Mouse (Mus musculus) limb, embryonic 15.5 days (tissue): ENCODE measurements around the gene Ankrd27. TPM values are rescaled to one million over a fixed set of nuclear protein-coding genes. Genes with fewer than 3 reads are reported as not detected.
"Not testable (repeated sequence)": the region's sequence is repeated elsewhere in the genome, so short reads cannot be mapped to it uniquely, and the experiment has no call there.

Experiments used
- ATAC-seq: fragments of 200-750 bp; cut with Nextera tagmentation; 2 replicates; pipeline ENCODE4 v1.8.0; 2017; ENCODE audit warnings: low read depth, moderate TSS enrichment; ENCODE audit not compliant: insufficient number of reproducible peaks, low FRiP score, low TSS enrichment
- H3K27ac ChIP-seq: fragments of 300-500 bp; sonication (generic); 2 replicates; pipeline ENCODE4 v1.5.1; 2015; ENCODE audit warnings: moderate library complexity, mild to moderate bottlenecking, inconsistent platforms
- H3K27me3 ChIP-seq: fragments of 300-500 bp; sonication (generic); 2 replicates; pipeline ENCODE4 v1.6.1; 2015; ENCODE audit warnings: inconsistent platforms
- H3K36me3 ChIP-seq: fragments of 300-500 bp; sonication (generic); 2 replicates; pipeline ENCODE4 v1.6.1; 2015; ENCODE audit warnings: inconsistent platforms
- H3K4me1 ChIP-seq: fragments of 300-500 bp; sonication (generic); 2 replicates; pipeline ENCODE4 v1.6.1; 2015; ENCODE audit warnings: inconsistent platforms
- H3K4me2 ChIP-seq: fragments of 300-500 bp; sonication (generic); 2 replicates; pipeline ENCODE4 v1.6.1; 2015; ENCODE audit warnings: mild to moderate bottlenecking, inconsistent platforms
- H3K4me3 ChIP-seq: fragments of 300-500 bp; sonication (generic); 2 replicates; pipeline ENCODE4 v1.5.1; 2015; ENCODE audit warnings: mild to moderate bottlenecking, inconsistent platforms
- H3K9ac ChIP-seq: fragments of 300-500 bp; sonication (generic); 2 replicates; pipeline ENCODE4 v1.6.1; 2015; ENCODE audit warnings: inconsistent platforms
- H3K9me3 ChIP-seq: fragments of 300-500 bp; sonication (generic); 2 replicates; pipeline ENCODE4 v1.6.1; 2016; ENCODE audit warnings: inconsistent platforms
- WGBS: fragments of 180-500 bp; shearing (Covaris S2); methylation state at CpG from one replicate; pipeline ENCODE4 v1.1.7; 2015; 5-methylcytosine and 5-hydroxymethylcytosine counted together
- polyA plus RNA-seq: library from polyadenylated mRNA; unstranded; fragments of >200 nt; fragmentation: Nextera tagmentation; extraction: Ambion mirVana; gene quantifications from 2 replicates; pipeline ENCODE4 v1.2.1, GENCODE M21; 2015

Ankrd27 gene
- polyA plus RNA-seq, 1 experiment from 2014 or later, result 55.0 TPM

DNA sequence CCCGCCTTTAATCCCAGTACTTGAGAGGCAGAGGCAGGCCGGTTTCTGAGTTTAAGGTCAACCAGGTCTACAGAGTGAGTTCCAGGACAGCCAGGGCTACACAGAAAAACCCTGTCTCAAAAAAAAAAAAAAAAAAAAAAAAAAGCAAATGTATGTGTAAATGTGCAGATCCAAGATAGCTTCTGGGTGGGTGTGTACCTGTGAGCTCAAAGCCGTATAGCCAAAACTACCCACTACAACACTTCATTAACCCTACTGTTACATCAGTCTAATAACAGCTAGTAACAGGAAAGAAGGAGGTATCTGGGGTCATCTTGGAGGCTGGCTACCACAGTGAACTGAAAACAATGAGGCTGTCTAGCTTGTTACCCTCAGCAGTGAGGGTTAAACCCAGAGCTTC, 26.2 kb upstream of the Ankrd27 start:
- H3K27ac ChIP-seq, result no peak overlapping the region
- WGBS, result 89% methylated on average over 3 of the region's 3 CpGs
- ATAC-seq, result no peak

DNA sequence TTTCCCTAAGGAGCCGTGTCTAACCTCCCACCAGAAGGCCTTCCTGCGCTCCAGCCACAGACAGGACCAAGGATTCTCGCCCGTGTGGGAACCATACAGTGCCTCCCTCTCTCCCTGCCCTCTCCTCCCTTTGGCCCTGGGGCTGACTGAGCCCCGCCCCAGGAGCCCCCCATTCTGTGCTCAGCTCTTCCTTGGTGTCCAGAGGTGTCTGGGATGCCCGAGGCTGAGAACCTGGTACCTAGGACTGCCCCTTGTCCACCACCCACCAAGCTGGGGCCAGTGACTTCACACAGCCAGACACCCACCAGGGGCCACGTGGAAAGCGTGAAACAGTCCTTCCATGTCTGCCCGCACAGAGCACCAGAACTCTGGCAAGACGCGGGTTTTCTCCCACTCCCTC, 23.0 kb upstream of the Ankrd27 start:
- ATAC-seq, result no peak
- H3K27ac ChIP-seq, result no peak overlapping the region
- no peak overlapping the region for H3K4me2 ChIP-seq
- H3K9ac ChIP-seq, result no peak overlapping the region
- no peak overlapping the region for H3K4me3 ChIP-seq
- no peaks in the 10 kb centered on the region for H3K27me3 ChIP-seq
- WGBS, result 60% methylated on average over 11 of the region's 11 CpGs
- H3K36me3 ChIP-seq, result no peaks in the 10 kb centered on the region
- no peaks in the 10 kb centered on the region for H3K4me1 ChIP-seq
- no peaks in the 10 kb centered on the region for H3K9me3 ChIP-seq

More for the DNA sequence above, 26.2 kb upstream of the Ankrd27 start:
- no peaks in the 10 kb centered on the region for H3K36me3 ChIP-seq
- H3K4me2 ChIP-seq, result no peak overlapping the region
- no peak overlapping the region for H3K9ac ChIP-seq
- peaks cover 10% of the 10 kb centered on the region for H3K4me1 ChIP-seq
- H3K27me3 ChIP-seq, result no peaks in the 10 kb centered on the region
- no peak overlapping the region for H3K4me3 ChIP-seq
- no peaks in the 10 kb centered on the region for H3K9me3 ChIP-seq

DNA sequence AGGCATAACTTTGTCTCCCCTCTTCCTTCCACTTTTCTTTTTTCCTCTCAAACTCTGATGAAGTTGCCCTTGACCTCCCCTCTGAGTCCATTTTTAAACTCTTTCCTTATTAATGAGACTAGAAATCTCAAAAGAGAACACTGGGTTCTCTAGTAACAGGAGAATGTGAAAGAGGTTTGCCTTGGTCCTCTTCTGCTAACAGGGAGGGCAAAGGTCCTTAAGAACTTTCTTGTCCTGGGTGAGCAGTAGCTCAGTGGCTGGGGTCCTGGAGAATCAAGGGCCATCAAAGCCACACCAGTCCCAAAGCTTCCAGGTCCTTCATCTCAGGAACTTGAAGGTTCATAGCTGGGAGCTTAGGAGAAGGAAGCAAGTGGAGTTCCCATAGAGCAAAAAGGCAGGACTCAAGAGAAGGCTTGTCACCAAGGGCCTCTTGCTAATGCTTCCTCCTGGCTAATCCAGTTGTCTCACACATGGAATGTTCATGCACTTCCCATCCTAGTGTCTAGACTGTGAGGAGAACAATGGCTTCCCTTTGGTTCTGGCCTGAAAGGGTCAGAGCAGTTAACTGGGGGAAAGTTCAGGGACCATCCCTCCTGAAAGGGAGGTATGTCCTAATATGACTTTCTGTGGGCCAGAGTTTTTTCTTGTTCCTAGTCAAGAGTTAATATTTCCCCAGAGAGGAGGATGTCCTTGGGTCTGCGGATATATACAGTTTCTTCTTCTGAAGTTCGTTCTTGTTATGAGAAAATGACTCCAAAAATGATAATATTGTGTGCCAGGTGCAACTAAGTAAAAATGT, 21.8 kb upstream of the Ankrd27 start:
- WGBS, result 92% methylated on average over 2 of the region's 2 CpGs
- Histone ChIP-seq H3K27me3 (no peaks in the 10 kb centered on the region), H3K27ac (no peak overlapping the region), H3K9me3 (no peaks in the 10 kb centered on the region), H3K4me1 (no peaks in the 10 kb centered on the region), H3K4me3 (no peak overlapping the region), H3K4me2 (no peak overlapping the region), H3K36me3 (no peaks in the 10 kb centered on the region), H3K9ac (no peak overlapping the region)
- no peak for ATAC-seq

DNA sequence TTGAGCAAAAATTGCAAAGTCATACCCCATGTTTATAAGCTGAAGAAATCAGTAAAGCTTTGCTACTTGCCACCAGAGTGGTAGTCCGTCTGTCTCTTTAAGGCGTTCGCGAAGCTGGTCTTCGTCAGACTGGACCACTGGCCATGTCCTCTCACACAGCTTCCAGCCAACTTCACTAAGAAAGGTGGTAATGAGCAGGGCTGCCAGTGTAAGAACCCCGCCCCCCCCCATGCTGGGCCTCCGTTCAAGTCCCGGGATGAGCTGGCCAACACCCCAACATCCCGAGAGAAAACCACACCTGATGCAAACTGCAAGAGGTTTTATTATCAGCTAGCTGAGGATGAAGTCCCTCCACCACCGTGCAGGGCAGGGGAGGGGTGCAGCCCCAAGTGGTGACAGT, 21.2 kb upstream of the Ankrd27 start:
- not testable (repeated sequence) for H3K9ac ChIP-seq, H3K36me3 ChIP-seq, H3K4me3 ChIP-seq, H3K9me3 ChIP-seq, H3K27ac ChIP-seq, H3K4me1 ChIP-seq, H3K27me3 ChIP-seq, ATAC-seq, H3K4me2 ChIP-seq
- 80% methylated on average over 10 of the region's 10 CpGs for WGBS

DNA sequence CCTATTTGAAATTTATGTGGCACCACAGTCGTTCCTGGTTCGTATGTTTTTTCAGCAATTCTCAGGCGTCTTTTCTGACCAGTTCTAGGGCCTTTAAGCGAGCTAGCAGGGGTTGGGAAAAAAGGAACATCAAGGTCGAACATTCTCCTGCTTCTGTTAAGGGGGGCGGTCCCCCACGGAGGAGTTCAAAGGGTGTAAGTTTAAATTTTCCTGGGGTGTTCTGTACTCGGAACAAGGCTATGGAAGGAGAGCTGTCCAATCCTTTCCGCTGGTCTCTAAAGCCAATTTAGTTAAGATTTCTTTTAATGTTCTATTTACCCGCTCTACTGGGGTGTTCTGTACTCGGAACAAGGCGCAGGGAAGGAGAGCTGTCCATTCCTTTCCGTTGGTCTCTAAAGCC, 20.1 kb upstream of the Ankrd27 start:
- H3K27ac ChIP-seq, H3K4me1 ChIP-seq, H3K9me3 ChIP-seq, H3K4me2 ChIP-seq, H3K9ac ChIP-seq, H3K4me3 ChIP-seq, H3K36me3 ChIP-seq, ATAC-seq, H3K27me3 ChIP-seq: not testable (repeated sequence)
- WGBS, result 70% methylated on average over 13 of the region's 13 CpGs

DNA sequence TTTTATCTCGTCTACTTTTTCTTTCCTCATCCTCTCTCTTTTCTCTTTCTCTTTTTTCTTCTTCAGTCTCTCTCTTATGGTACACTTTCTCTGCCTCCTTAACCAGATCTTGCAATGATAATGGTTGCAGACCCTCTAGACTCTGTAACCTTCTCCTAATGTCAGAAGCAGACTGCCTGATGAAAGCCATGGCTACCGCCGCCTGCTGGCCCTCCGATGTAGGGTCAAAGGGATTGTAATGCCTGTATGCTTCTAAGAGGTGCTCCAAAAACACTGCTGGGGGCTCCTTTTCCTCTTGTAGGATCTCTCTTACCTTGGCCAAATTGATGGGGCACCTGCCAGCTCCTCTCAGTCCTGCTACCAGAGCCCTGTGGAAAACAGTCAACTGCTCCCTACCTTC, 16.3 kb upstream of the Ankrd27 start:
- H3K27ac ChIP-seq, H3K4me1 ChIP-seq, H3K9me3 ChIP-seq, H3K9ac ChIP-seq, H3K27me3 ChIP-seq, ATAC-seq, H3K4me2 ChIP-seq, H3K4me3 ChIP-seq, H3K36me3 ChIP-seq: not testable (repeated sequence)
- 90% methylated on average over 4 of the region's 4 CpGs for WGBS

DNA sequence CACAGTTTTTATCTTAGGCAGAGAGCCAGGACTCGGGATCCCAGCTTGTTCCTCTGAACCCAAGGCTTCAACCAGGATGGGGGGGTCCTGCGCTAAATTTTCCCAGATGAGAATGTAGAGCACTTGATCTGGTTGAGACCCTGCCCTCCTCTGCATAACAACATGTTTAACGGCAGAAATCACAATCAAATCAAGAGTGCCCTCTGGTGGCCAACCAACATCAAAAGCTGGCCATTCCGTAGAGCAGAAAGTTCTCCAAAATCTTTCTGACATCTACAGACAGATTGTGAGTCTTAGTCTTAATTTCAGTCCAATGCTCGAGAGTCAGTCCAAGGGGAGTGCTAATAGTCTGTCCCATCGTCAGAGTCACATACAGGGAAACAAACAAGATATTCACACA, 15.2 kb upstream of the Ankrd27 start:
- not testable (repeated sequence) for H3K9ac ChIP-seq, H3K4me3 ChIP-seq, H3K4me1 ChIP-seq, H3K27ac ChIP-seq, H3K4me2 ChIP-seq, H3K9me3 ChIP-seq, H3K27me3 ChIP-seq, ATAC-seq, H3K36me3 ChIP-seq
- WGBS, result 24% methylated on average over 6 of the region's 6 CpGs

DNA sequence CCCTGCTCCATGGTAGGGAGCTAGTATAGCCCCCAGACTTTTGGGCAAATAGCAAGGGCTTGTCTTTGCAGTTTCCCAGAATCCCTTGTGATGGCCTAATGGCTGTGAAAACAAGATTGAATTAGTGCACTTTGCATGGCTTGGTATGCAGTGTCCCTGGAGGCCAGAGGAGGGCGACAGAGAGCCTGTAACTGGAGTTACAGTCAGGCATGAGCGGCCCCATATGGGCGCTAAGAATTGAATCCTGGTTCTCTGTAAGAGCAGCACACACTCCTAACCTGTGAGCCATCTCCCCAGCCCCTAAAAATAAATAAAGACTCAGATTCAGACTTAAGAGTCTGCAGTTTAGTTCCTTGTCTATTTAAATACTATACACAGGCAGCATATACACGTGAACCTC, 6.2 kb upstream of the Ankrd27 start:
- Histone ChIP-seq H3K4me2 (no peak overlapping the region), H3K4me1 (peaks cover 12% of the 10 kb centered on the region), H3K27ac (no peak overlapping the region), H3K4me3 (no peak overlapping the region), H3K36me3 (no peaks in the 10 kb centered on the region), H3K9me3 (no peaks in the 10 kb centered on the region), H3K9ac (no peak overlapping the region), H3K27me3 (peaks cover 24% of the 10 kb centered on the region)
- ATAC-seq, result no peak
- WGBS, result 33% methylated on average over 4 of the region's 4 CpGs

DNA sequence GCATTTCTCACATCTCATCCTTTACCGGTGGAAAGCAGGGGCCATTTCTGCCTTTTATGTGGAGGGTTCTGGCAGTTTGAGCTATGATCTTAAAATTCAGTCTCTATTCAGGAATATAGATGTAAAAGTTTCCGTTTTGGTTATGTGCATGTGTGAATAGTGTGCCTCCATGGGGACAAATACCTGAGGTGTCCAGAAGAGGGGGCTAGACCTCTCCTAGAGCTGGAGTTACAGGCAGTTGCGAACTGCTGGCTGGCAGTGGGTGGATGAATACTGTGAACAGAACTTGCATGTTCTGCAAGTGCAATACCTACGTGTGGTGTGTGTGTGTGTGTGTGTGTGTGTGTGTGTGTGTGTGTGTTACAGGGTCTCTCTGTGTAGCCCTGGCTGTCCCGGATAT, 3.3 kb upstream of the Ankrd27 start:
- Histone ChIP-seq H3K27me3 (peaks cover 28% of the 10 kb centered on the region), H3K9me3 (no peaks in the 10 kb centered on the region), H3K36me3 (no peaks in the 10 kb centered on the region), H3K27ac (no peak overlapping the region), H3K4me2 (no peak overlapping the region), H3K4me1 (peaks cover 29% of the 10 kb centered on the region), H3K9ac (no peak overlapping the region), H3K4me3 (no peak overlapping the region)
- WGBS, result 71% methylated on average over 5 of the region's 5 CpGs
- no peak for ATAC-seq

DNA sequence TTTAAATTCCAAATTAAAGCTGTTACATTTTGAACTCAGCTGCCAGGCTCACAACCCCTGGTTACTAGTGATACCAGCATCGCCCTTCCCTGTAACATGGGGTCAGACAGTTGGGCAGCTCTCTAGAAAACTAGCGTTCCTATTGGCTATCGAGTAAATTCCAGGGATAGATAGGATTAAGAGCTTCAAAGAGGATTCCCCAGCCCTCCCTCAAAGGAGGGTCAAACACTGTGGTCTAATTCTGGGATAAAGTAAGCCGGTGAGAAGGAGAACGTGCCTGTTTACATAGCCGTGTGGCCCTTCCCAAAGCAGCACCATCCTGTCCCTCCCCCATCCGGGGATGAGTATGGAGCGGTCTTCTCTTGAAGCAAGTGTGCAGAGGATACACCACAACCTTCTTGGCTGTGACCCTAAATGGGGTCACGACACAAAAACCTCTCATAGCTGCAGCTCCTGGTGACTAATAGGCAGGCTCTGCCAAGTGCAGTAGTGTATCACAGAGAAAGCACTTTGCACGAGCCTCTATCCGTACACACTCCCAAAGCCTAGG, 2.5 kb upstream of the Ankrd27 start:
- peaks cover 28% of the 10 kb centered on the region for H3K27me3 ChIP-seq
- peaks cover 38% of the 10 kb centered on the region for H3K4me1 ChIP-seq
- H3K27ac ChIP-seq, result no peak overlapping the region
- WGBS, result 19% methylated on average over 11 of the region's 11 CpGs
- H3K9me3 ChIP-seq, result no peaks in the 10 kb centered on the region
- H3K36me3 ChIP-seq, result no peaks in the 10 kb centered on the region
- H3K9ac ChIP-seq, result no peak overlapping the region
- peak overlapping the region; percentile 100; the same call in 1 of the 2 replicates for H3K4me2 ChIP-seq
- peak overlapping the region; percentile 65; the same call in 1 of the 2 replicates for H3K4me3 ChIP-seq
- ATAC-seq, result no peak

DNA sequence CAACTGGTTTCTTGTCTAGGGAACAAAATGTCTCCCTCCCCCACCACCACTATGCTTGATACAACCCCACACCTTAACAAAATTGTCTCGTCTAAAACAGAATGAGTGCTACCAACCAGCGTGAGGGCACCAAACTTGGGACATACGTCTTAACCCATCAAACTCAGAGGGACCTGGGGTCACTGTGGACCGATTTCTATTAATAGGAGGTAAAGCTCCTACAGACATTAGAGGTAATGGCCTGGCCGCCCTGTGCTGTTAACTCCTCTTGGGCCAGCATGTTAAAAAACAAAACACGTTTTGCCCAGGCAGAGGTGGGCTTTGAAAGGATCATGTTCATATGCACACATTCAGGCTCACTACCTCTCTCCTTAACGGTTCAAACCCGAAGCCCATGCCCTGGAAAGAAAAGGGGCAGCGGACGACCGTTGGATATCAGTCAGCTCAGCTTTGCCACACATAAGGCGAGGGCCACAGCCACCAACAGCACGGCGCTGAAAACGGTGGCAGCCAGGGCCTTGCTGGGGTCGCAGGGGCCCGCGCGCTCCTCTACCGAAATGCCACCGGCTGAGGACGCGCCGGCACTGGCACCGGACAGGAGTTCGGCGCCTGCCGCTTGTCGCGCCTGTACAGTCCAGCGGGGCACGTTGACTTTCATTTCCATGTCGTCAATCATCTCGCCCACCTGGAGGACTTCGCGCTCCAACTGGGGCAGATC, 1.8 kb upstream of the Ankrd27 start:
- no peaks in the 10 kb centered on the region for H3K36me3 ChIP-seq
- WGBS, result 6% methylated on average over 36 of the region's 36 CpGs
- H3K4me2 ChIP-seq, result peak overlapping the region; percentile 100
- no peaks in the 10 kb centered on the region for H3K9me3 ChIP-seq
- H3K9ac ChIP-seq, result peak overlapping the region; percentile 27
- H3K4me1 ChIP-seq, result peaks cover 44% of the 10 kb centered on the region
- peaks cover 28% of the 10 kb centered on the region for H3K27me3 ChIP-seq
- no peak overlapping the region for H3K27ac ChIP-seq
- peak overlapping the region; percentile 65 for H3K4me3 ChIP-seq
- ATAC-seq, result no peak

DNA sequence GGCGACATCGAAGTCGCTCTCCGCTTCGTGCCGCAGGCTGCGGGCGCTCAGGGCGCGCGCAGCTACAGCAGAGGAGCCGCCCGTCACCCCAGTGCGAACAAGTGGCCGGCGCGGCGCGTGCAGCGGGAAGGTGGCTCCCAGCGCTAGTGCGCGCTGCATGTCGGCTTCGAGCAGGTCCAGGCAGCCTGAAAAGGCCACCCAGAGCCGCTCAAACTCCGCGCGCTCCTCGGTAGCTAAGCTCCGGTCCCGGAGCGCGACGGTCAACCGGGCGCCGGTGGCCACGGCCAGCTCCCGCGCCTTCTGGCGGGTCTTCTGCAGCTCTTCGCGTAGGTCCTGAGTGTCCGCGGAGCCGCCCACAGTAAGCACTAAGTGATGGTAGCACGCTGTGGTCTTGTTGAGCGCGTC, 1.3 kb upstream of the Ankrd27 start:
- Histone ChIP-seq H3K4me2 (peak overlapping the region; percentile 100), H3K4me3 (peak overlapping the region; percentile 65), H3K9ac (peak overlapping the region; percentile 27; the same call in 1 of the 2 replicates), H3K27me3 (peaks cover 28% of the 10 kb centered on the region), H3K36me3 (no peaks in the 10 kb centered on the region), H3K4me1 (peaks cover 50% of the 10 kb centered on the region), H3K9me3 (no peaks in the 10 kb centered on the region), H3K27ac (no peak overlapping the region)
- under 1% methylated on average over 50 of the region's 50 CpGs for WGBS
- ATAC-seq, result no peak
